ENCODE assay signal across 8 mouse cellular contexts in the genomic region with DNA sequence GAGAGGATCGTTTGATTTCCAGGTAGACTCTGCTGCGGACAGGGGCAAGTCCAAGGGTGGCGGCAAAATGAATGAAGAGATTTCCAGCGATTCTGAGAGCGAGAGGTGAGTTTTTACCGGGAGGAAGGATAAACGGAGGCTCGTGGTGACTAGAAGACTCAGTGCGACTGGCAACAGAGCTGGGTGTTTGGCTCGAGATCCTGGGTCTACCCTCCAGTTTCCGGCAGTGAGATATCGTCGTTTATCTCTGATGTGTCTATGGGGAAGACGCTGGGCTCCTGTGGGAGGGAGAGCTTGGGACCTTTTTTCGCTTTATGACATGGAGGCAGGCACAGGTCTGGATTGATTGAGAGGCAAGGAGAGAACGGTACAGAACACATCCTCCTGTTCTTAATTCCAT. TPM values are rescaled to one million over a fixed set of nuclear protein-coding genes. Genes with fewer than 3 reads are reported as not detected.
A peak's percentile ranks its signal among the peaks of the same experiment; 100 is the strongest.
DNase-seq lines count a peak whose midpoint lies in the region; ATAC-seq lines count a peak whose summit lies in the region.

No protein-coding gene starts in this region.

- H3K9me3 ChIP-seq in hindbrain, embryonic 15.5 days, result no peaks in the 10 kb centered on the region
- H3K9me3 ChIP-seq in midbrain, embryonic 12.5 days, result no peaks in the 10 kb centered on the region

- no peaks in the 10 kb centered on the region for H3K27me3 ChIP-seq in hindbrain, embryonic 15.5 days
- peaks cover 10% of the 10 kb centered on the region; the same call in 1 of the 2 replicates for H3K27me3 ChIP-seq in midbrain, embryonic 12.5 days

- H3K4me2 ChIP-seq in hindbrain, embryonic 15.5 days, result peak overlapping the region; percentile 77
- H3K4me2 ChIP-seq in midbrain, embryonic 12.5 days (replicated peaks), result peak overlapping the region; percentile 99

- H3K27ac ChIP-seq in hindbrain, embryonic 15.5 days (replicated peaks), result no peak overlapping the region
- no peak overlapping the region for H3K27ac ChIP-seq in midbrain, embryonic 12.5 days (replicated peaks)

- ATAC-seq in hindbrain, embryonic 15.5 days (ENCODE audit: low FRiP score, low read depth), result no peak
- no peak for ATAC-seq in midbrain, embryonic 12.5 days (ENCODE audit: low FRiP score, low read depth)

- H3K4me1 ChIP-seq in hindbrain, embryonic 15.5 days (replicated peaks), result peaks cover 24% of the 10 kb centered on the region
- peaks cover 33% of the 10 kb centered on the region for H3K4me1 ChIP-seq in midbrain, embryonic 12.5 days

- H3K36me3 ChIP-seq in hindbrain, embryonic 15.5 days, result peaks cover 10% of the 10 kb centered on the region
- peaks cover 17% of the 10 kb centered on the region for H3K36me3 ChIP-seq in midbrain, embryonic 12.5 days

- H3K4me3 ChIP-seq in hindbrain, embryonic 15.5 days, result peak overlapping the region; percentile 65
- peak overlapping the region; percentile 78 for H3K4me3 ChIP-seq in midbrain, embryonic 12.5 days

- intact Hi-C loops in heart, postnatal 14 days (cut with DNase I), result loop anchor here (2.0 to 5.0 kb wide), 3 partner anchors 110 to 189 kb away; a partner anchor contains a TSS
- intact Hi-C loops in left cerebral cortex, postnatal 14 days (cut with DNase I), result loop anchor here (2.0 kb wide), 1 partner anchor 31 kb away; a partner anchor contains a TSS

- WGBS in hindbrain, embryonic 15.5 days, result 4% methylated on average over 16 of the region's 16 CpGs
- WGBS in midbrain, embryonic 12.5 days, result 6% methylated on average over 16 of the region's 16 CpGs

- DNase-seq in heart, adult 11 months, result peak; percentile 91
- DNase-seq in heart, postnatal 14 days, result no peak
- peak; percentile 9 for DNase-seq in thymus, postnatal 14 days
- no peak for DNase-seq in thymus, postnatal 0 days (ENCODE audit: low spot score)
- no peak for DNase-seq in left cerebral cortex, postnatal 14 days (ENCODE audit: low spot score in 2 of 2)
- DNase-seq in MN1 (ENCODE audit: low spot score), result no peak

- H3K9ac ChIP-seq in hindbrain, embryonic 15.5 days, result peak overlapping the region; percentile 59
- H3K9ac ChIP-seq in midbrain, embryonic 12.5 days (replicated peaks), result peak overlapping the region; percentile 63

RNA-seq across cellular contexts. Expression of a gene that starts 0.9 kb away (rescaled TPM):
- 10 to 100 TPM; 18.1 to 19.0 TPM for total RNA-seq in heart, postnatal 14 days (2021)
- polyA plus RNA-seq in thymus, postnatal 0 days (2015; fragmentation: Nextera tagmentation; extraction: Ambion mirVana), result 18.0 and 22.3 TPM in 2 replicates
- polyA plus RNA-seq in hindbrain, embryonic 15.5 days (2015; fragmentation: Nextera tagmentation; extraction: Ambion mirVana), result 0.77 and 0.89 TPM in 2 replicates
- polyA plus RNA-seq in midbrain, embryonic 12.5 days (2016; fragmentation: Nextera tagmentation; extraction: Ambion mirVana), result 1.0 and 1.8 TPM in 2 replicates
- 1 to 10 TPM; 3.3 to 3.5 TPM for total RNA-seq in left cerebral cortex, postnatal 14 days (2021)

RNA-seq across cellular contexts. Expression of a gene that starts 1.9 kb away (rescaled TPM):
- total RNA-seq in heart, postnatal 14 days (2021), result 10 to 100 TPM; 19.3 to 20.3 TPM
- polyA plus RNA-seq in thymus, postnatal 0 days (2015; fragmentation: Nextera tagmentation; extraction: Ambion mirVana), result 56.8 and 62.7 TPM in 2 replicates
- polyA plus RNA-seq in hindbrain, embryonic 15.5 days (2015; fragmentation: Nextera tagmentation; extraction: Ambion mirVana), result 45.7 and 45.9 TPM in 2 replicates
- 47.1 and 51.4 TPM in 2 replicates for polyA plus RNA-seq in midbrain, embryonic 12.5 days (2016; fragmentation: Nextera tagmentation; extraction: Ambion mirVana)
- 10 to 100 TPM; 34.1 to 47.5 TPM for total RNA-seq in left cerebral cortex, postnatal 14 days (2021)

RNA-seq across cellular contexts. Expression of a gene that starts 11.9 kb away (rescaled TPM):
- under 1 TPM in 1 of 2 experiments, not detected in 1; 0.10 TPM for total RNA-seq in heart, postnatal 14 days (2021)
- polyA plus RNA-seq in thymus, postnatal 0 days (2015; fragmentation: Nextera tagmentation; extraction: Ambion mirVana), result 0.17 and 0.20 TPM in 2 replicates
- 1.4 TPM in 2 replicates for polyA plus RNA-seq in hindbrain, embryonic 15.5 days (2015; fragmentation: Nextera tagmentation; extraction: Ambion mirVana)
- 0.71 and 0.79 TPM in 2 replicates for polyA plus RNA-seq in midbrain, embryonic 12.5 days (2016; fragmentation: Nextera tagmentation; extraction: Ambion mirVana)
- total RNA-seq in left cerebral cortex, postnatal 14 days (2021), result 1 to 10 TPM; 3.7 to 5.8 TPM

RNA-seq across cellular contexts. Expression of a gene that starts 22.1 kb away (rescaled TPM):
- not detected for total RNA-seq in heart, postnatal 14 days (2021)
- not detected in 2 replicates for polyA plus RNA-seq in thymus, postnatal 0 days (2015; fragmentation: Nextera tagmentation; extraction: Ambion mirVana)
- polyA plus RNA-seq in hindbrain, embryonic 15.5 days (2015; fragmentation: Nextera tagmentation; extraction: Ambion mirVana), result not detected in 2 replicates
- not detected in 2 replicates for polyA plus RNA-seq in midbrain, embryonic 12.5 days (2016; fragmentation: Nextera tagmentation; extraction: Ambion mirVana)
- total RNA-seq in left cerebral cortex, postnatal 14 days (2021), result not detected

RNA-seq across cellular contexts. Expression of a gene that starts 24.6 kb away (rescaled TPM):
- 10 to 100 TPM; 62.4 to 68.8 TPM for total RNA-seq in heart, postnatal 14 days (2021)
- 12.6 and 16.3 TPM in 2 replicates for polyA plus RNA-seq in thymus, postnatal 0 days (2015; fragmentation: Nextera tagmentation; extraction: Ambion mirVana)
- polyA plus RNA-seq in hindbrain, embryonic 15.5 days (2015; fragmentation: Nextera tagmentation; extraction: Ambion mirVana), result 246 and 264 TPM in 2 replicates
- polyA plus RNA-seq in midbrain, embryonic 12.5 days (2016; fragmentation: Nextera tagmentation; extraction: Ambion mirVana), result 343 and 348 TPM in 2 replicates
- 100 to 1,000 TPM; 151 to 170 TPM for total RNA-seq in left cerebral cortex, postnatal 14 days (2021)

Comparison
In these comparisons a context has a peak if more than half of its experiments do, and no peak if none do; other contexts are left out.
1. DNase-seq: peak in heart, adult 11 months (single experiment) and thymus, postnatal 14 days (single experiment); none in heart, postnatal 14 days (0 of 2), thymus, postnatal 0 days (single experiment), left cerebral cortex, postnatal 14 days (0 of 2) and MN1 (single experiment).